Mouse (Mus musculus) neural tube, embryonic 15.5 days (tissue): Measurements from ENCODE around the gene Tnnt2. TPM values are rescaled to one million over a fixed set of nuclear protein-coding genes. Genes with fewer than 3 reads are reported as not detected.
A peak's percentile ranks its signal among the peaks of the same experiment; 100 is the strongest.

Experiments used
- ATAC-seq: fragments of 200-750 bp; cut with Nextera tagmentation; 2 replicates; pipeline ENCODE4 v1.8.0; 2017; ENCODE audit warnings: mild to moderate bottlenecking, moderate TSS enrichment, moderate library complexity; ENCODE audit not compliant: low FRiP score
- H3K27ac ChIP-seq: fragments of 300-500 bp; sonication (generic); replicated peaks from 2 replicates; pipeline ENCODE4 v1.5.1; 2015; ENCODE audit warnings: mild to moderate bottlenecking, inconsistent platforms
- H3K27me3 ChIP-seq: fragments of 300-500 bp; sonication (generic); replicated peaks from 2 replicates; pipeline ENCODE4 v1.6.1; 2015; ENCODE audit warnings: inconsistent platforms
- H3K36me3 ChIP-seq: fragments of 300-500 bp; sonication (generic); 2 replicates; pipeline ENCODE4 v1.6.1; 2015; ENCODE audit warnings: inconsistent platforms
- H3K4me1 ChIP-seq: fragments of 300-500 bp; sonication (generic); 2 replicates; pipeline ENCODE4 v1.6.1; 2015; ENCODE audit warnings: inconsistent platforms
- H3K4me2 ChIP-seq: fragments of 300-500 bp; sonication (generic); 2 replicates; pipeline ENCODE4 v1.6.1; 2015; ENCODE audit warnings: inconsistent platforms, mild to moderate bottlenecking, moderate library complexity
- H3K4me3 ChIP-seq: fragments of 300-500 bp; sonication (generic); replicated peaks from 2 replicates; pipeline ENCODE4 v1.5.1; 2015; ENCODE audit warnings: mild to moderate bottlenecking, inconsistent platforms
- H3K9ac ChIP-seq: fragments of 300-500 bp; sonication (generic); replicated peaks from 2 replicates; pipeline ENCODE4 v1.6.1; 2015; ENCODE audit warnings: mild to moderate bottlenecking, inconsistent platforms
- H3K9me3 ChIP-seq: fragments of 300-500 bp; sonication (generic); replicated peaks from 2 replicates; pipeline ENCODE4 v1.6.1; 2016; ENCODE audit warnings: inconsistent platforms
- WGBS: fragments of 180-500 bp; shearing (Covaris S2); methylation state at CpG from one replicate; pipeline ENCODE4 v1.1.7; 2015; ENCODE audit warnings: mixed read lengths; 5-methylcytosine and 5-hydroxymethylcytosine counted together
- polyA plus RNA-seq: library from polyadenylated mRNA; unstranded; fragments of >200 nt; fragmentation: Nextera tagmentation; extraction: Ambion mirVana; gene quantifications from 2 replicates; pipeline ENCODE4 v1.2.1, GENCODE M21; 2015

Tnnt2 gene
- polyA plus RNA-seq, 1 experiment from 2014 or later, result 12.3 TPM

- Histone ChIP-seq H3K4me2 (no peak overlapping the region), H3K4me3 (no peak overlapping the region), H3K36me3 (no peaks in the 10 kb centered on the region), H3K27ac (no peak overlapping the region), H3K4me1 (peaks cover 4% of the 10 kb centered on the region; the same call in 1 of the 2 replicates), H3K9me3 (no peaks in the 10 kb centered on the region), H3K27me3 (no peaks in the 10 kb centered on the region), H3K9ac (no peak overlapping the region)
- 54% methylated on average over 8 of the region's 8 CpGs for WGBS
- ATAC-seq, result peak; percentile 62
Measured at GRCm38 (mm10) chr1:135800192-135800950, 35.8 kb upstream of the Tnnt2 start.

GRCm38 (mm10) chr1:135807546-135807945 is 28.6 kb upstream of the Tnnt2 start:
- H3K27ac ChIP-seq, result no peak overlapping the region
- WGBS, result 31% methylated on average over 10 of the region's 10 CpGs
- no peaks in the 10 kb centered on the region for H3K9me3 ChIP-seq
- H3K4me2 ChIP-seq, result no peak overlapping the region
- no peaks in the 10 kb centered on the region for H3K27me3 ChIP-seq
- H3K9ac ChIP-seq, result no peak overlapping the region
- H3K4me3 ChIP-seq, result no peak overlapping the region
- H3K36me3 ChIP-seq, result no peaks in the 10 kb centered on the region
- no peak for ATAC-seq
- no peaks in the 10 kb centered on the region for H3K4me1 ChIP-seq

GRCm38 (mm10) chr1:135810180-135810579 is 26.0 kb upstream of the Tnnt2 start:
- Histone ChIP-seq H3K4me3 (no peak overlapping the region), H3K4me2 (no peak overlapping the region), H3K27me3 (0 out of 2 replicates have a peak, but pooled peaks cover 3% of the 10 kb centered on the region), H3K36me3 (no peaks in the 10 kb centered on the region), H3K4me1 (no peaks in the 10 kb centered on the region), H3K9ac (no peak overlapping the region), H3K9me3 (no peaks in the 10 kb centered on the region), H3K27ac (no peak overlapping the region)
- WGBS, result 52% methylated on average over 2 of the region's 2 CpGs
- ATAC-seq, result no peak

- no peak for ATAC-seq
- 37% methylated on average over 7 of the region's 7 CpGs for WGBS
- peaks cover 5% of the 10 kb centered on the region for H3K27me3 ChIP-seq
- H3K9me3 ChIP-seq, result no peaks in the 10 kb centered on the region
- no peak overlapping the region for H3K9ac ChIP-seq
- H3K4me1 ChIP-seq, result no peaks in the 10 kb centered on the region
- no peak overlapping the region for H3K4me3 ChIP-seq
- no peak overlapping the region for H3K27ac ChIP-seq
- no peak overlapping the region for H3K4me2 ChIP-seq
- H3K36me3 ChIP-seq, result no peaks in the 10 kb centered on the region
Measured at GRCm38 (mm10) chr1:135811016-135811646, 25.0 kb upstream of the Tnnt2 start.

- Histone ChIP-seq H3K27me3 (peaks cover 16% of the 10 kb centered on the region), H3K4me3 (no peak overlapping the region), H3K4me1 (no peaks in the 10 kb centered on the region), H3K4me2 (no peak overlapping the region), H3K27ac (no peak overlapping the region), H3K9me3 (no peaks in the 10 kb centered on the region), H3K9ac (no peak overlapping the region), H3K36me3 (no peaks in the 10 kb centered on the region)
- ATAC-seq, result no peak
- WGBS, result 82% methylated on average over 3 of the region's 3 CpGs
Measured at GRCm38 (mm10) chr1:135812205-135812604, 23.9 kb upstream of the Tnnt2 start.

- no peak overlapping the region for H3K4me2 ChIP-seq
- no peak overlapping the region for H3K4me3 ChIP-seq
- ATAC-seq, result no peak
- no peak overlapping the region for H3K27ac ChIP-seq
- H3K9me3 ChIP-seq, result no peaks in the 10 kb centered on the region
- H3K4me1 ChIP-seq, result no peaks in the 10 kb centered on the region
- H3K27me3 ChIP-seq, result peaks cover 20% of the 10 kb centered on the region
- WGBS, result 39% methylated on average over 2 of the region's 2 CpGs
- no peaks in the 10 kb centered on the region for H3K36me3 ChIP-seq
- H3K9ac ChIP-seq, result no peak overlapping the region
Measured at GRCm38 (mm10) chr1:135812618-135813017, 23.5 kb upstream of the Tnnt2 start.

- Histone ChIP-seq H3K9ac (no peak overlapping the region), H3K27me3 (peaks cover 25% of the 10 kb centered on the region), H3K4me2 (no peak overlapping the region), H3K4me1 (peaks cover 2% of the 10 kb centered on the region), H3K9me3 (no peaks in the 10 kb centered on the region), H3K27ac (no peak overlapping the region), H3K4me3 (no peak overlapping the region), H3K36me3 (no peaks in the 10 kb centered on the region)
- no peak for ATAC-seq
- 57% methylated on average over 4 of the region's 4 CpGs for WGBS
Measured at GRCm38 (mm10) chr1:135813071-135813470, 23.1 kb upstream of the Tnnt2 start.

- 85% methylated on average over 5 of the region's 5 CpGs for WGBS
- no peak for ATAC-seq
- peaks cover 32% of the 10 kb centered on the region for H3K27me3 ChIP-seq
- no peaks in the 10 kb centered on the region for H3K9me3 ChIP-seq
- H3K9ac ChIP-seq, result no peak overlapping the region
- H3K4me3 ChIP-seq, result no peak overlapping the region
- H3K4me2 ChIP-seq, result no peak overlapping the region
- peaks cover 10% of the 10 kb centered on the region for H3K4me1 ChIP-seq
- no peaks in the 10 kb centered on the region for H3K36me3 ChIP-seq
- H3K27ac ChIP-seq, result no peak overlapping the region
Measured at GRCm38 (mm10) chr1:135813687-135814395, 22.3 kb upstream of the Tnnt2 start.

GRCm38 (mm10) chr1:135814531-135814930 is 21.6 kb upstream of the Tnnt2 start:
- Histone ChIP-seq H3K36me3 (no peaks in the 10 kb centered on the region), H3K9ac (no peak overlapping the region), H3K4me1 (peaks cover 13% of the 10 kb centered on the region), H3K4me3 (no peak overlapping the region), H3K9me3 (no peaks in the 10 kb centered on the region), H3K4me2 (no peak overlapping the region), H3K27ac (no peak overlapping the region), H3K27me3 (peaks cover 39% of the 10 kb centered on the region)
- ATAC-seq, result no peak
- 81% methylated on average over 5 of the region's 5 CpGs for WGBS

GRCm38 (mm10) chr1:135817595-135817994 is 18.6 kb upstream of the Tnnt2 start:
- peaks cover 58% of the 10 kb centered on the region for H3K27me3 ChIP-seq
- H3K4me3 ChIP-seq, result no peak overlapping the region
- H3K9me3 ChIP-seq, result no peaks in the 10 kb centered on the region
- H3K4me2 ChIP-seq, result no peak overlapping the region; the same call in 1 of the 2 replicates
- no peak overlapping the region for H3K9ac ChIP-seq
- ATAC-seq, result no peak
- H3K27ac ChIP-seq, result no peak overlapping the region
- peaks cover 13% of the 10 kb centered on the region for H3K4me1 ChIP-seq
- WGBS, result 75% methylated on average over 4 of the region's 4 CpGs
- no peaks in the 10 kb centered on the region for H3K36me3 ChIP-seq

- H3K4me1 ChIP-seq, result peaks cover 13% of the 10 kb centered on the region
- peak within 1 kb of the TSS; percentile 57 for H3K9ac ChIP-seq
- H3K4me2 ChIP-seq, result peak within 1 kb of the TSS; percentile 99
- no peak within 1 kb of the TSS for H3K27ac ChIP-seq
- peaks cover 58% of the 10 kb centered on the region for H3K27me3 ChIP-seq
- no peaks in the 10 kb centered on the region for H3K36me3 ChIP-seq
- H3K9me3 ChIP-seq, result no peaks in the 10 kb centered on the region
- peak within 1 kb of the TSS; percentile 49 for H3K4me3 ChIP-seq
- ATAC-seq, result peak; percentile 48; the same call in 1 of the 2 replicates
- under 1% methylated on average over 63 of the region's 63 CpGs for WGBS
Measured at GRCm38 (mm10) chr1:135818481-135819086, 17.6 kb upstream of the Tnnt2 start, which contains the start of gene Lad1. Gene Lad1 (plus strand): TSS chr1:135818598.
